ENCODE assay signal across 8 mouse cellular contexts in genomic region chr6:99665457-99666317, GRCm38 (mm10). TPM values are rescaled to one million over a fixed set of nuclear protein-coding genes. Genes with fewer than 3 reads are reported as not detected.
DNase-seq lines count a peak whose midpoint lies in the region; ATAC-seq and TF ChIP-seq lines count a peak whose summit lies in the region.

No protein-coding gene starts in this region.

- no peak for TF ChIP-seq CTCF in layer of hippocampus, adult 2 months (conservative IDR thresholded peaks at IDR 0.05)
- TF ChIP-seq CTCF in brain, embryonic 14.5 days (IDR thresholded peaks at IDR 0.05; ENCODE audit: borderline replicate concordance, extremely low read depth, insufficient read depth, insufficient read length) = no peak

- H3K27me3 ChIP-seq in heart, embryonic 16.5 days (ENCODE audit: control insufficient read depth, insufficient read depth, low read length) = 0 out of 2 replicates have a peak, but pooled peaks cover 3% of the 10 kb centered on the region
- peaks cover 30% of the 10 kb centered on the region for H3K27me3 ChIP-seq in liver, embryonic 16.5 days (ENCODE audit: control insufficient read depth, insufficient read depth, low read depth, low read length)
- H3K27me3 ChIP-seq in stomach, embryonic 15.5 days (replicated peaks) = no peaks in the 10 kb centered on the region; the same call in 1 of the 2 replicates

- H3K27ac ChIP-seq in layer of hippocampus, adult 2 months = peak overlapping the region; percentile 96
- peak overlapping the region; percentile 49 for H3K27ac ChIP-seq in heart, embryonic 16.5 days (ENCODE audit: low read length)
- no peak overlapping the region for H3K27ac ChIP-seq in liver, embryonic 16.5 days (ENCODE audit: low read length)
- peak overlapping the region; percentile 61; the same call in 1 of the 2 replicates for H3K27ac ChIP-seq in stomach, embryonic 15.5 days

- peak overlapping the region; percentile 91 for H3K4me2 ChIP-seq in heart, embryonic 16.5 days (ENCODE audit: low read depth, low read length)
- peak overlapping the region; percentile 71 for H3K4me2 ChIP-seq in liver, embryonic 16.5 days (ENCODE audit: low read depth, low read length)
- H3K4me2 ChIP-seq in stomach, embryonic 15.5 days = peak overlapping the region; percentile 94

- peak overlapping the region; percentile 72 for H3K4me3 ChIP-seq in layer of hippocampus, adult 2 months
- peak overlapping the region; percentile 88 for H3K4me3 ChIP-seq in heart, embryonic 16.5 days (ENCODE audit: low read length)
- H3K4me3 ChIP-seq in liver, embryonic 16.5 days (ENCODE audit: low read depth, low read length) = peak overlapping the region; percentile 65
- peak overlapping the region; percentile 77 for H3K4me3 ChIP-seq in stomach, embryonic 15.5 days (replicated peaks)

- H3K9ac ChIP-seq in heart, embryonic 16.5 days (ENCODE audit: low read length) = peak overlapping the region; percentile 91
- H3K9ac ChIP-seq in liver, embryonic 16.5 days (ENCODE audit: low read depth, low read length) = peak overlapping the region; percentile 48; the same call in 1 of the 2 replicates
- H3K9ac ChIP-seq in stomach, embryonic 15.5 days = peak overlapping the region; percentile 50; the same call in 1 of the 2 replicates

- no peaks in the 10 kb centered on the region for H3K36me3 ChIP-seq in heart, embryonic 16.5 days (ENCODE audit: control insufficient read depth, insufficient read depth)
- no peaks in the 10 kb centered on the region for H3K36me3 ChIP-seq in liver, embryonic 16.5 days (ENCODE audit: control insufficient read depth, insufficient read depth)
- no peaks in the 10 kb centered on the region for H3K36me3 ChIP-seq in stomach, embryonic 15.5 days

- 25% methylated on average over 16 of the region's 16 CpGs for WGBS in heart, embryonic 16.5 days
- WGBS in liver, embryonic 16.5 days (ENCODE audit: insufficient replicate concordance) = 15% methylated on average over 16 of the region's 16 CpGs
- 24% methylated on average over 16 of the region's 16 CpGs for WGBS in stomach, embryonic 15.5 days

- no peak for ATAC-seq in heart, embryonic 16.5 days (replicated peaks; ENCODE audit: extremely low read depth, insufficient read depth, low FRiP score)
- no peak for ATAC-seq in liver, embryonic 16.5 days (ENCODE audit: low read depth)
- ATAC-seq in stomach, embryonic 15.5 days (ENCODE audit: insufficient read depth, low FRiP score, low read depth) = no peak
- no peak; the same call in 1 of the 2 replicates for ATAC-seq in cerebellum, adult (ENCODE audit: insufficient number of reproducible peaks, low FRiP score, low TSS enrichment)

- no peaks in the 10 kb centered on the region for H3K9me3 ChIP-seq in heart, embryonic 16.5 days (replicated peaks; ENCODE audit: control insufficient read depth, low read length)
- H3K9me3 ChIP-seq in liver, embryonic 16.5 days (replicated peaks; ENCODE audit: control insufficient read depth, low read length) = no peaks in the 10 kb centered on the region
- H3K9me3 ChIP-seq in stomach, embryonic 15.5 days = no peaks in the 10 kb centered on the region

- TF ChIP-seq POLR2A in brain, embryonic 14.5 days (IDR thresholded peaks at IDR 0.05; ENCODE audit: borderline replicate concordance, extremely low read depth, insufficient read depth, insufficient read length, poor library complexity, severe bottlenecking) = no peak

- DNase-seq in layer of hippocampus, adult 2 months (ENCODE audit: low spot score in 2 of 2) = no peak
- no peak for DNase-seq in layer of hippocampus, adult 9-11 months
- DNase-seq in brain, embryonic 14.5 days (ENCODE audit: low read depth) = peak; percentile 43
- DNase-seq in left cerebral cortex, adult 8-10 months (ENCODE audit: low spot score in 2 of 2) = no peak

- H3K4me1 ChIP-seq in heart, embryonic 16.5 days (ENCODE audit: control insufficient read depth, insufficient read depth, low read length) = peaks cover 16% of the 10 kb centered on the region
- H3K4me1 ChIP-seq in liver, embryonic 16.5 days (ENCODE audit: control insufficient read depth, low read depth, low read length) = no peaks in the 10 kb centered on the region
- H3K4me1 ChIP-seq in stomach, embryonic 15.5 days = peaks cover 9% of the 10 kb centered on the region; the same call in 1 of the 2 replicates

RNA-seq across cellular contexts. Expression of gene Eif4e3, which starts 0.9 kb away (rescaled TPM):
- 10 to 100 TPM; 19.9 to 24.5 TPM for total RNA-seq in layer of hippocampus, adult 2 months (2021)
- 10.6 and 11.6 TPM in 2 replicates for polyA plus RNA-seq in brain, embryonic 14.5 days (2012; rRNA removed)
- 12.7 and 12.8 TPM in 2 replicates for polyA plus RNA-seq in heart, embryonic 16.5 days (2015; fragmentation: Nextera tagmentation; extraction: Ambion mirVana)
- 2.4 and 2.7 TPM in 2 replicates for polyA plus RNA-seq in liver, embryonic 16.5 days (2015; fragmentation: Nextera tagmentation; extraction: Ambion mirVana)
- 10.0 and 11.9 TPM in 2 replicates for polyA plus RNA-seq in stomach, embryonic 15.5 days (2015; fragmentation: Nextera tagmentation; extraction: Ambion mirVana)
- 10 to 100 TPM; 19.5 to 21.7 (median 21.2) TPM for total RNA-seq in left cerebral cortex, adult 8-10 months (2022)

RNA-seq across cellular contexts. Expression of gene Gm20696, which starts 0.9 kb away (rescaled TPM):
- 1 to 10 TPM; 6.2 to 7.3 TPM for total RNA-seq in layer of hippocampus, adult 2 months (2021)
- 0.93 and 1.8 TPM in 2 replicates for polyA plus RNA-seq in brain, embryonic 14.5 days (2012; rRNA removed)
- 2.3 and 3.0 TPM in 2 replicates for polyA plus RNA-seq in heart, embryonic 16.5 days (2015; fragmentation: Nextera tagmentation; extraction: Ambion mirVana)
- 0.35 and 0.51 TPM in 2 replicates for polyA plus RNA-seq in liver, embryonic 16.5 days (2015; fragmentation: Nextera tagmentation; extraction: Ambion mirVana)
- polyA plus RNA-seq in stomach, embryonic 15.5 days (2015; fragmentation: Nextera tagmentation; extraction: Ambion mirVana) = 3.6 and 4.6 TPM in 2 replicates
- total RNA-seq in left cerebral cortex, adult 8-10 months (2022) = 1 to 10 TPM; 7.2 to 9.9 (median 9.3) TPM

RNA-seq across cellular contexts. Expression of gene Gpr27, which starts 26.8 kb away (rescaled TPM):
- 10 to 100 TPM; 54.8 to 58.1 TPM for total RNA-seq in layer of hippocampus, adult 2 months (2021)
- 26.5 and 38.8 TPM in 2 replicates for polyA plus RNA-seq in brain, embryonic 14.5 days (2012; rRNA removed)
- polyA plus RNA-seq in heart, embryonic 16.5 days (2015; fragmentation: Nextera tagmentation; extraction: Ambion mirVana) = 0.59 and 0.90 TPM in 2 replicates
- polyA plus RNA-seq in liver, embryonic 16.5 days (2015; fragmentation: Nextera tagmentation; extraction: Ambion mirVana) = 0.04 TPM in 1 of 2 replicates, not detected in the other
- polyA plus RNA-seq in stomach, embryonic 15.5 days (2015; fragmentation: Nextera tagmentation; extraction: Ambion mirVana) = 2.8 and 3.1 TPM in 2 replicates
- 10 to 100 TPM; 37.6 to 42.5 (median 40.0) TPM for total RNA-seq in left cerebral cortex, adult 8-10 months (2022)
